In the genomic region with DNA sequence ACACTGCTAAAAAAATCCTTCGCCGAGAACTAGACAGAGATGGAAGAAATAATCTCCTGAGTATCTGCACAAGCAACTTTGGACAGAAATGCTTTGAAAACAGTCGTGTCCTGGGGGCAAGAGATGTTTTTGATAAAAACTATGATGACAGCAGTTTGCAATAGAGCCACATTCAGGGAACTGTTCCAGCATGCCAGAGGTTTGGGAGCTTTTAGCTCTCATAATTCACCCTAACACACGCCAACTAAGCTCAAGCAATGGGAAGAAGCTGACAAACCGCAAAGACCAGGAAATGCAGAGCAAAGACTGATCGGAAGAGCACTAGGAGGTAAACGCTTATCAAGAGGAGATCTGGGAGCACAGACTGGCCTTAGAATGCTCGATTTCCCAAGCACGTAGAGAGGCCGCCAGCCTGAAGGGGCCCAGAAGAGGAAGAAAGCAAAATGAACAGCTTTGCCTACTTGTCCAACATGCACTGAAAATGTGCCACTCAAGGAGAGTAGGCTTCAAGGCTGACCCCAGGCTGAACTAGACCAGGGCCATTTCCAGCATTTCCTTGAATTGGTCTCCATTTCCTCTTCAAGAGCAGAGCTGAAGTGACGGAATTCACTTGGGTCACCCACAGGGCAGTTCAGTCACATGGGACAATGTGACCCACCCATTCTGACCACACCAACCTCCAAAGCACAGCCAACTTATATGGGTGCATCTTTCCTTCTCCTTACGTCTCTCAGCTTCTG, we compare ENCODE assay signal across 12 mouse cellular contexts.
DNase-seq lines count a peak whose midpoint lies in the region; ATAC-seq and TF ChIP-seq lines count a peak whose summit lies in the region.
"Had no signal": no experiment of that assay in that cellular context is flagged by ENCODE, and none has a peak within 500 bp of the region (broad histone marks: within the 10 kb centered on the region; RNA-seq: fewer than 3 reads in every experiment).

No protein-coding gene starts in this region.

- H3K4me2 ChIP-seq in stomach, embryonic 16.5 days (ENCODE audit: low read depth, low read length), result no peak overlapping the region
- no peak overlapping the region for H3K4me2 ChIP-seq in stomach, postnatal 0 days (replicated peaks; ENCODE audit: low read depth)
- no peak overlapping the region for H3K4me2 ChIP-seq in liver, embryonic 16.5 days (ENCODE audit: low read depth, low read length)
- H3K4me2 ChIP-seq: neural tube, embryonic 13.5 days had no signal

- no peaks in the 10 kb centered on the region for H3K36me3 ChIP-seq in stomach, embryonic 16.5 days (ENCODE audit: control insufficient read depth, insufficient read depth, low read length)
- H3K36me3 ChIP-seq in stomach, postnatal 0 days (ENCODE audit: control insufficient read depth, insufficient read depth, low read length), result no peaks in the 10 kb centered on the region
- H3K36me3 ChIP-seq in liver, embryonic 16.5 days (ENCODE audit: control insufficient read depth, insufficient read depth), result no peaks in the 10 kb centered on the region
- H3K36me3 ChIP-seq: neural tube, embryonic 13.5 days had no signal

- no peak overlapping the region for H3K9ac ChIP-seq in stomach, embryonic 16.5 days (ENCODE audit: low read length)
- no peak overlapping the region for H3K9ac ChIP-seq in stomach, postnatal 0 days (ENCODE audit: low read length)
- no peak overlapping the region for H3K9ac ChIP-seq in liver, embryonic 16.5 days (ENCODE audit: low read depth, low read length)
- H3K9ac ChIP-seq: liver, embryonic 14.5 days; neural tube, embryonic 13.5 days had no signal

- no peak for DNase-seq in stomach, postnatal 0 days (ENCODE audit: low spot score)
- DNase-seq in heart, postnatal 4 days, result peak; percentile 18
- DNase-seq in ovary, postnatal 14 days (ENCODE audit: low spot score), result no peak
- DNase-seq in frontal cortex, postnatal 25 days (ENCODE audit: low spot score in 2 of 2), result no peak
- DNase-seq: spleen, adult 18-20 months; thymus, postnatal 4 days had no signal

- no peak for TF ChIP-seq EP300 in stomach, postnatal 0 days (optimal IDR thresholded peaks at IDR 0.05)

- no peaks in the 10 kb centered on the region for H3K9me3 ChIP-seq in stomach, embryonic 16.5 days (replicated peaks; ENCODE audit: control insufficient read depth, low read length)
- H3K9me3 ChIP-seq in stomach, postnatal 0 days (ENCODE audit: control insufficient read depth, low read length), result no peaks in the 10 kb centered on the region
- no peaks in the 10 kb centered on the region for H3K9me3 ChIP-seq in liver, embryonic 16.5 days (replicated peaks; ENCODE audit: control insufficient read depth, low read length)
- H3K9me3 ChIP-seq: neural tube, embryonic 13.5 days had no signal

- TF ChIP-seq CTCF in stomach, postnatal 0 days (IDR thresholded peaks at IDR 0.05; ENCODE audit: low read depth), result no peak

- no peaks in the 10 kb centered on the region for H3K4me1 ChIP-seq in stomach, embryonic 16.5 days (ENCODE audit: control insufficient read depth, insufficient read depth, low read length)
- H3K4me1 ChIP-seq in stomach, postnatal 0 days (replicated peaks; ENCODE audit: control insufficient read depth, insufficient read depth), result no peaks in the 10 kb centered on the region
- no peaks in the 10 kb centered on the region for H3K4me1 ChIP-seq in liver, embryonic 16.5 days (ENCODE audit: control insufficient read depth, low read depth, low read length)
- H3K4me1 ChIP-seq: neural tube, embryonic 13.5 days had no signal

- H3K4me3 ChIP-seq in stomach, embryonic 16.5 days (replicated peaks; ENCODE audit: low read length), result no peak overlapping the region
- no peak overlapping the region for H3K4me3 ChIP-seq in stomach, postnatal 0 days (ENCODE audit: low read depth, low read length)
- H3K4me3 ChIP-seq in liver, embryonic 16.5 days (ENCODE audit: low read depth, low read length), result no peak overlapping the region
- H3K4me3 ChIP-seq: erythroblast, embryonic 14.5 days; neural tube, embryonic 13.5 days had no signal

- WGBS in stomach, embryonic 16.5 days, result 71% methylated on average over 12 of the region's 12 CpGs
- 58% methylated on average over 12 of the region's 12 CpGs for WGBS in stomach, postnatal 0 days
- 24% methylated on average over 12 of the region's 12 CpGs for WGBS in liver, embryonic 16.5 days (ENCODE audit: insufficient replicate concordance)

- peak; percentile 33; the same call in 1 of the 2 replicates for ATAC-seq in stomach, embryonic 16.5 days (ENCODE audit: insufficient read depth, low FRiP score)
- no peak for ATAC-seq in stomach, postnatal 0 days (ENCODE audit: low FRiP score, low TSS enrichment)
- peak; percentile 50; the same call in 1 of the 2 replicates for ATAC-seq in liver, embryonic 16.5 days (ENCODE audit: low read depth)
- no peak for ATAC-seq in CD4-positive, CD25-positive, alpha-beta regulatory T cell, adult 4 months

- H3K27me3 ChIP-seq in stomach, embryonic 16.5 days (ENCODE audit: control insufficient read depth, insufficient read depth, low read length), result peaks cover 2% of the 10 kb centered on the region; the same call in 1 of the 2 replicates
- no peaks in the 10 kb centered on the region for H3K27me3 ChIP-seq in stomach, postnatal 0 days (ENCODE audit: control insufficient read depth, insufficient read depth, low read length)
- no peaks in the 10 kb centered on the region for H3K27me3 ChIP-seq in liver, embryonic 16.5 days (ENCODE audit: control insufficient read depth, insufficient read depth, low read depth, low read length)
- H3K27me3 ChIP-seq: neural tube, embryonic 13.5 days had no signal

- no peak overlapping the region for H3K27ac ChIP-seq in stomach, embryonic 16.5 days (ENCODE audit: low read length)
- no peak overlapping the region for H3K27ac ChIP-seq in stomach, postnatal 0 days (replicated peaks)
- no peak overlapping the region for H3K27ac ChIP-seq in liver, embryonic 16.5 days (ENCODE audit: low read length)
- H3K27ac ChIP-seq: liver, embryonic 14.5 days; neural tube, embryonic 13.5 days had no signal

Comparison
In these comparisons a context has a peak if more than half of its experiments do, and no peak if none do; other contexts are left out.
1. ATAC-seq: peak in stomach, embryonic 16.5 days (single experiment) and liver, embryonic 16.5 days (single experiment); none in stomach, postnatal 0 days (single experiment) and CD4-positive, CD25-positive, alpha-beta regulatory T cell, adult 4 months (single experiment).